Mouse (Mus musculus): ENCODE results near the gene Mrpl53. TPM values are rescaled to one million over a fixed set of nuclear protein-coding genes. Genes with fewer than 3 reads are reported as not detected.

The Mrpl53 gene
- polyA plus RNA-seq, 1 experiment from 2014 or later, result 129 TPM

DNA sequence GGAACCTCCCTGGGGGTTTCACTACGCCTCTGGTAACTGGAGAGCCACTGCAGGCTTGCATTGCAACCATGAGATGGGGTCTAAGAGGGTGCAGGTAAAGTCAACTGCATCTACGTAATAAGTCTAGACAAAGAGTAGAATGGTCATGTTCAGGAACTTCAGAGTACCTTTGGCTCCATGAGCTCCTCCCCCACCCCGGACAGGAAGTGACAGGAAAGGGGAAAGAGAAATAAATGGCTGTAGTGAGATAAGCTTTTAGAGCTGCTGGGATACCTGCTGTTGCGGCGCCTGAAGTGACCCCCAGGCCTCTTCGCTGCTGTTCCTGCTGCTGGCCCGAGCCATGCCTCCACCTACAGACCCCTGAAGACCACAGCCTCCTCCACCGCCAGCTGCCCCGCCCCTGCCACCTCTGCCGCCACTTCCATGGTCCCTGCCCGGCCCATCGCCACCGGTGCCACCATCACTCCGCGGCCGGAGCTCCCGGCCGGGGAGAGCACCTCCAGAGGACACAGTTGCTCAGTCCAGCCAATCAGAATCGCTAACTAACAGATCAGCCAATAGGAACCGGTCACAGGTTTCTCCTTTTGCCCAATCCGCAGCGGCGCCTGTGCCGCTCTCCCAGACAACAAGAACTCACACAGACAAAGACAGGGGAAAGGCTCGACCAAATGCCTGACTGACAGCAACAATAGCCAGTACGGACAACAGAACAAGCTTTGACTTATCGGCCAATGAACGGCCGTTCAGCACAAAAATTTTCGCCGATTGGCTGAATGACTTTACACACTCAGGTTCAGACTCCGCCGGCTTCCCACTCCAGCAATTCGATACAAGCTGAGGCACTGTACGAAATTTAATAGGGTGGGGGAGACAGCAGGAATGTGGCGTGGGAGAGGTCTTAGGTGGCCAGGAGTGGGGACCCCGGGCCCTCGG is 12.4 kb downstream of the Mrpl53 start, which contains the start of gene Wbp1:
Wbp1 (minus strand) TSS at position 630 of the 933 bp plus-strand sequence.
- WGBS, result under 1% methylated on average over 38 of the region's 38 CpGs
- no peaks in the 10 kb centered on the region for H3K27me3 ChIP-seq (ENCODE audit: control insufficient read depth, insufficient read depth, low read length)
- peak; percentile 97 for DNase-seq (ENCODE audit: low spot score)
- H3K36me3 ChIP-seq (replicated peaks; ENCODE audit: control insufficient read depth, insufficient read depth, low read depth, low read length), result no peaks in the 10 kb centered on the region; the same call in 1 of the 2 replicates
- peak within 1 kb of the TSS; percentile 54 for H3K4me3 ChIP-seq (ENCODE audit: low read depth, low read length)
- no peaks in the 10 kb centered on the region for H3K9me3 ChIP-seq (replicated peaks; ENCODE audit: control insufficient read depth, low read length)
- peak within 1 kb of the TSS; percentile 99 for H3K27ac ChIP-seq (replicated peaks; ENCODE audit: low read depth, low read length)
- peak; percentile 95 for ATAC-seq (replicated peaks; ENCODE audit: insufficient number of reproducible peaks, low FRiP score, low TSS enrichment, low read depth)
- H3K4me1 ChIP-seq (ENCODE audit: control insufficient read depth, insufficient read depth, low read length), result peaks cover 8% of the 10 kb centered on the region
- peak within 1 kb of the TSS; percentile 98 for H3K9ac ChIP-seq (replicated peaks; ENCODE audit: low read length)
- peak within 1 kb of the TSS; percentile 97 for H3K4me2 ChIP-seq (ENCODE audit: low read depth, low read length)

DNA sequence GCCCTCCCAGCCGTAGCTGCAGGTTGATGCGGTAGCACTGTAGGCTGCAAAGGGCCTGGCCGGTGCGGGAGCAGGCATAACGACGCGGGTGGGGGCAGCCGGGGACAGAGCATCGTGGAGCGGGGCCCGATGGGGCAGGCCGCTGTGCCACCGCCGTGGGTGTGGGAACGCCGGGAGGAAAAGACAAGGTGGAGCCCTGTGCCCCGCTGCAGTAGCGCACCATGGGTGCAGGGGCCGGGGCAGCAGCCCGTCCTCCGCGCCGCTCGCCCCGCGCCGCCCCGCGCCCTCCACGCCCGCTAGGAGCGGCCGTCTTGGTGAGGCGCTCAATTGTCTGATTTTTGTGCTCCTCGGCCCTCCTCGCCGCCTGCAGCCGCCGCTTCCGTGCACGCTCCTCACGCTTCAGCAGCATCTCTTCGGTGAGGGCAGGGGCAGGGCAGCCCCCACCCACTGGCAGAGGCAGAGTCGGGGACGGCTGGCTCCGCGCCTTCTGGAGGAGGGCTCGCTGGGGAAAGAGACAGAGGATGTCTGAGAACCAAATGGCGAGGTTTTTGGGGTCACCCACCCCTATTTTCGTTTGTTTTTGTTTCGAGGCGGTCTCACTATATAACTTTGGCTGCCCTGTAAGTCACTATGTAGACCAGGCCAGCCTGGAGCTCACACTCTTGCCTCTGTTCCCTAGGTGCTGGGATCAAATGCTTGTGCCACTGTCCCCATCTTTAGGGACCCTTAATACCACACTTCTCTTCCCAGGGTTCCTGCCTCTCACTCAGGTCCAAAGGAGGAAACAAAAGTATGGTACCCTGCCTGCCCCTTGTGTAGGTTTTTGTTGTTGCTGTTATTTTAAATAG is 13.2 kb downstream of the Mrpl53 start:
- DNase-seq (ENCODE audit: low spot score), result peak; percentile 40
- ATAC-seq (replicated peaks; ENCODE audit: insufficient number of reproducible peaks, low FRiP score, low TSS enrichment, low read depth), result peak; percentile 2

DNA sequence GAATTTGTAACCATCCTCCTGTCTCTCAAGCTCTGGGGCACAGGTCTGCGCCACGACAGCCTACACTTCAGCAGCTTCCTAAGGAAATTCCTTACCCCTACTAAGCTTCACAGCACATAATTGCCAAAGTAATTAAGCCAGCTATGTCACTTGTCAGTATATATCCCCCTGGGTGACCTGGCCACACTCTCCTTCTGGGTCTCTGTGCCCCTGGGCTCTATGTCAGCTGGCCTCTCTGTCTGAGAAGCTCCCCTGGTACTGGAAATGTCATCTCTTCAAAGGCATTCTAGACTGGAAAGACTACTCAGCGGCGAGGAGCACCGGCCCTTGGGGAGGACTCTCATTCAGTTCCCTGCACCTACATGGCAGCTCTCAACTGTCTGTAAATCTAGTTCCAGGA is 14.1 kb downstream of the Mrpl53 start:
- no peaks in the 10 kb centered on the region for H3K27me3 ChIP-seq (ENCODE audit: control insufficient read depth, insufficient read depth, low read length)
- H3K36me3 ChIP-seq (replicated peaks; ENCODE audit: control insufficient read depth, insufficient read depth, low read depth, low read length), result no peaks in the 10 kb centered on the region; the same call in 1 of the 2 replicates
- peaks cover 8% of the 10 kb centered on the region for H3K4me1 ChIP-seq (ENCODE audit: control insufficient read depth, insufficient read depth, low read length)
- ATAC-seq (replicated peaks; ENCODE audit: insufficient number of reproducible peaks, low FRiP score, low TSS enrichment, low read depth) (no peak), DNase-seq (ENCODE audit: low spot score) (no peak)
- no peak overlapping the region; the same call in 1 of the 2 replicates for H3K4me3 ChIP-seq (ENCODE audit: low read depth, low read length)
- H3K27ac ChIP-seq (replicated peaks; ENCODE audit: low read depth, low read length), result no peak overlapping the region
- peak overlapping the region; percentile 97 for H3K4me2 ChIP-seq (ENCODE audit: low read depth, low read length)
- WGBS, result 78% methylated on average over 5 of the region's 5 CpGs
- H3K9ac ChIP-seq (replicated peaks; ENCODE audit: low read length), result peak overlapping the region; percentile 98
- no peaks in the 10 kb centered on the region for H3K9me3 ChIP-seq (replicated peaks; ENCODE audit: control insufficient read depth, low read length)

More for the DNA sequence above, 13.2 kb downstream of the Mrpl53 start:
- H3K9ac ChIP-seq (replicated peaks; ENCODE audit: low read length), result peak overlapping the region; percentile 98
- 1% methylated on average over 35 of the region's 52 CpGs for WGBS
- H3K4me3 ChIP-seq (ENCODE audit: low read depth, low read length), result peak overlapping the region; percentile 54
- H3K27me3 ChIP-seq (ENCODE audit: control insufficient read depth, insufficient read depth, low read length), result no peaks in the 10 kb centered on the region
- peak overlapping the region; percentile 97 for H3K4me2 ChIP-seq (ENCODE audit: low read depth, low read length)
- H3K36me3 ChIP-seq (replicated peaks; ENCODE audit: control insufficient read depth, insufficient read depth, low read depth, low read length), result no peaks in the 10 kb centered on the region; the same call in 1 of the 2 replicates
- H3K4me1 ChIP-seq (ENCODE audit: control insufficient read depth, insufficient read depth, low read length), result peaks cover 8% of the 10 kb centered on the region
- no peaks in the 10 kb centered on the region for H3K9me3 ChIP-seq (replicated peaks; ENCODE audit: control insufficient read depth, low read length)
- H3K27ac ChIP-seq (replicated peaks; ENCODE audit: low read depth, low read length), result peak overlapping the region; percentile 99

DNA sequence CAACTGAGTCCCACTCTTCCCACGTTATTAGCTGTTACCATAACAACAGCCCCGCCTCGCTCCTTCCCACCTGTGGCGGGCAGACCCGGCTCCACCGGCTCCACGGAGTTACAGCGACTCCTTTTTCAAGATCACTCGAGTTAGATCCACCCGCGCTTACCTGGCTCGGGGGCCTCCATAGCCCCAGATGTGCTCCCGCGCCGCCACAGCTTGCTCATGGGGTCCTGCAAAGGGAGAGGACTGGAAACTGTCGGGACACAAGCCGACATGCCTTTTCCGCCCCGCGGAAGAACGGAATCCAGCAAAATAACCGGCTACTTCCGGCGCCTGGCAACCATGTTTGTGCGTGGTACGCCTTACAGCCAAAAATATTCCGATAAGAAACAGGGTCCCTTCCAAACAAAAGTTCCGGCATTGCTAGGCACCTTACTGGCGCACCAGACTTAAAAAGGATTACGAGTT is 16.0 kb downstream of the Mrpl53 start:
- ATAC-seq (replicated peaks; ENCODE audit: insufficient number of reproducible peaks, low FRiP score, low TSS enrichment, low read depth), result no peak

DNA sequence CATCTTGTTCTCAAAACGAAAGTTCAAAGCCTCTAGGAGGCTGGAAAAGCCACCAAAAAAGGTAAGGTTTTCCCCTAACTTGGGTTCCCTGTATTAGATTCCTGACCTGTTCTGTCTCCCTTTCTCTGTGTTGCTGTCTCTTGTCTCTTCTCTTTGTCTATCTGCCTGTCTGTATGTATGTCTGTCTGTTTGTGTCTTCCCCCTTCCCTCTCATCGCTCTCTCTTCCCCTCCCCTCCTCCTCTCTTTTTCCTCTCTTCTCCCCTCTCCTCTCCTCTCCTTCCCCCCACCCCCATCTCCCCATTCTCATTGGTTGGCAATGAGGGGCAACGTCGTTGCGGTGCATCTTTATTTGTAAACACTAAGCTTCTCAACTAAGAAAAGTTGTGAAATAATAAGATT is 16.5 kb downstream of the Mrpl53 start, which contains the start of gene Ino80b:
Ino80b (minus strand) TSS at position 101 of the 400 bp plus-strand sequence.
- peak within 1 kb of the TSS; percentile 82 for H3K4me2 ChIP-seq (ENCODE audit: low read depth, low read length)
- DNase-seq (ENCODE audit: low spot score) (no peak), ATAC-seq (replicated peaks; ENCODE audit: insufficient number of reproducible peaks, low FRiP score, low TSS enrichment, low read depth) (no peak)
- peaks cover 3% of the 10 kb centered on the region for H3K4me1 ChIP-seq (ENCODE audit: control insufficient read depth, insufficient read depth, low read length)
- WGBS, result 15% methylated on average over 5 of the region's 5 CpGs
- H3K9ac ChIP-seq (replicated peaks; ENCODE audit: low read length), result peak within 1 kb of the TSS; percentile 76
- no peaks in the 10 kb centered on the region for H3K9me3 ChIP-seq (replicated peaks; ENCODE audit: control insufficient read depth, low read length)
- H3K27me3 ChIP-seq (ENCODE audit: control insufficient read depth, insufficient read depth, low read length), result no peaks in the 10 kb centered on the region
- no peaks in the 10 kb centered on the region for H3K36me3 ChIP-seq (replicated peaks; ENCODE audit: control insufficient read depth, insufficient read depth, low read depth, low read length)
- H3K4me3 ChIP-seq (ENCODE audit: low read depth, low read length), result peak within 1 kb of the TSS; percentile 74
- H3K27ac ChIP-seq (replicated peaks; ENCODE audit: low read depth, low read length), result no peak within 1 kb of the TSS

More for the DNA sequence above, 16.0 kb downstream of the Mrpl53 start:
- no peaks in the 10 kb centered on the region for H3K9me3 ChIP-seq (replicated peaks; ENCODE audit: control insufficient read depth, low read length)
- peak overlapping the region; percentile 76 for H3K9ac ChIP-seq (replicated peaks; ENCODE audit: low read length)
- DNase-seq (ENCODE audit: low spot score), result peak; percentile 98
- no peaks in the 10 kb centered on the region for H3K36me3 ChIP-seq (replicated peaks; ENCODE audit: control insufficient read depth, insufficient read depth, low read depth, low read length)
- under 1% methylated on average over 30 of the region's 30 CpGs for WGBS
- peak overlapping the region; percentile 74 for H3K4me3 ChIP-seq (ENCODE audit: low read depth, low read length)
- H3K27ac ChIP-seq (replicated peaks; ENCODE audit: low read depth, low read length), result no peak overlapping the region
- peaks cover 5% of the 10 kb centered on the region for H3K4me1 ChIP-seq (ENCODE audit: control insufficient read depth, insufficient read depth, low read length)
- peak overlapping the region; percentile 82 for H3K4me2 ChIP-seq (ENCODE audit: low read depth, low read length)
- no peaks in the 10 kb centered on the region for H3K27me3 ChIP-seq (ENCODE audit: control insufficient read depth, insufficient read depth, low read length)

DNA sequence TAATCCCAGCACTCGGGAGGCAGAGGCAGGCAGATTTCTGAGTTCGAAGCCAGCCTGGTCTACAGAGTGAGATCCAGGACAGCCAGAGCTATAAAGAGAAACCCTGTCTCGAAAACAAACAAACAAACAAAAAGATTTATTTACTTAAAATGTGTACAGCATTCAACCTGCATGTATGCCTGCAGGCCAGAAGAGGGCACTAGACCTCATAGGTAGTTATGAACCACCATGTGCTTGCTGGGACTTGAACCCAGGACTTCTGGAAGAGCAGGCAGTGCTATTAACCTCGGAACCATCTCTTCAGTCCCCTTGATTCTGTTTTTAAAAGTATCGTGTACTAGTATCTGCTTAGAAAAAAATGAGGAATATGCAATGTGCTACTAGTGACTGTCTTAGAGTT is 18.6 kb downstream of the Mrpl53 start:
- DNase-seq (ENCODE audit: low spot score) (no peak), ATAC-seq (replicated peaks; ENCODE audit: insufficient number of reproducible peaks, low FRiP score, low TSS enrichment, low read depth) (no peak)
- H3K9me3 ChIP-seq (replicated peaks; ENCODE audit: control insufficient read depth, low read length), result no peaks in the 10 kb centered on the region
- no peak overlapping the region for H3K4me2 ChIP-seq (ENCODE audit: low read depth, low read length)
- no peaks in the 10 kb centered on the region for H3K36me3 ChIP-seq (replicated peaks; ENCODE audit: control insufficient read depth, insufficient read depth, low read depth, low read length)
- no peak overlapping the region for H3K9ac ChIP-seq (replicated peaks; ENCODE audit: low read length)
- no peaks in the 10 kb centered on the region for H3K27me3 ChIP-seq (ENCODE audit: control insufficient read depth, insufficient read depth, low read length)
- no peak overlapping the region for H3K4me3 ChIP-seq (ENCODE audit: low read depth, low read length)
- H3K4me1 ChIP-seq (ENCODE audit: control insufficient read depth, insufficient read depth, low read length), result peaks cover 3% of the 10 kb centered on the region
- H3K27ac ChIP-seq (replicated peaks; ENCODE audit: low read depth, low read length), result no peak overlapping the region
- 96% methylated on average over 5 of the region's 5 CpGs for WGBS

DNA sequence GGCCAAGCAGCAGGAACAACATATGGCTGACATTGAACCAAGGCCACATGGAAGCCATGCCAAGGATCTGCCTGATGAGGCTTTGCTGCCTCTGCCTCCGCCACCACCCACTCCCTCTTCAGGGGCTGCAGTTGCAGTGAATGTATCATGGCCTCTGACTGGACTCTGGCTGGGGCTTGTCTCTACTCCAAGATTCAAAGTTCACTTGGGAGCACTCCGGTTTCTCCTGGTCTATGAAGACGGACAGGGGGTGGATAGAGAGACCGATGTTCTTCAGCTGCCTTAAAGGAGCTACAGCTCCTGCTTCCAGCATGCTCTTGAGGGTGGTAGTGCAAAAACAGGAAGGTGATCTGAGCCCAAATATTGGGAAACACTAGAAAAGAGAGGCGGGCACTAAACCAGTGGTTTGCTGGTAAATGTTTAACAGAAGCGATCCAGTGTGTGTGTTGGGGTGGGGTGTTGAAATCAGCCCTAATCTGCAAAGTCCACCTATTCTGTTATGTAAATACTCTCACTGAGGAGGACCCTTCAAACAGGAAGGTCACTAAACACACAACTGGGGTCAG is 22.7 kb downstream of the Mrpl53 start:
- Histone ChIP-seq H3K9me3 (replicated peaks; ENCODE audit: control insufficient read depth, low read length) (no peaks in the 10 kb centered on the region), H3K9ac (replicated peaks; ENCODE audit: low read length) (no peak overlapping the region), H3K4me2 (ENCODE audit: low read depth, low read length) (no peak overlapping the region), H3K4me3 (ENCODE audit: low read depth, low read length) (no peak overlapping the region), H3K27me3 (ENCODE audit: control insufficient read depth, insufficient read depth, low read length) (no peaks in the 10 kb centered on the region), H3K4me1 (ENCODE audit: control insufficient read depth, insufficient read depth, low read length) (no peaks in the 10 kb centered on the region; the same call in none of the 2 replicates), H3K36me3 (replicated peaks; ENCODE audit: control insufficient read depth, insufficient read depth, low read depth, low read length) (no peaks in the 10 kb centered on the region), H3K27ac (replicated peaks; ENCODE audit: low read depth, low read length) (no peak overlapping the region)
- no peak for ATAC-seq (replicated peaks; ENCODE audit: insufficient number of reproducible peaks, low FRiP score, low TSS enrichment, low read depth)
- DNase-seq (ENCODE audit: low spot score), result no peak
- WGBS, result 78% methylated on average over 6 of the region's 6 CpGs

Measured in embryonic facial prominence, embryonic 11.5 days (tissue).